In the genomic region with DNA sequence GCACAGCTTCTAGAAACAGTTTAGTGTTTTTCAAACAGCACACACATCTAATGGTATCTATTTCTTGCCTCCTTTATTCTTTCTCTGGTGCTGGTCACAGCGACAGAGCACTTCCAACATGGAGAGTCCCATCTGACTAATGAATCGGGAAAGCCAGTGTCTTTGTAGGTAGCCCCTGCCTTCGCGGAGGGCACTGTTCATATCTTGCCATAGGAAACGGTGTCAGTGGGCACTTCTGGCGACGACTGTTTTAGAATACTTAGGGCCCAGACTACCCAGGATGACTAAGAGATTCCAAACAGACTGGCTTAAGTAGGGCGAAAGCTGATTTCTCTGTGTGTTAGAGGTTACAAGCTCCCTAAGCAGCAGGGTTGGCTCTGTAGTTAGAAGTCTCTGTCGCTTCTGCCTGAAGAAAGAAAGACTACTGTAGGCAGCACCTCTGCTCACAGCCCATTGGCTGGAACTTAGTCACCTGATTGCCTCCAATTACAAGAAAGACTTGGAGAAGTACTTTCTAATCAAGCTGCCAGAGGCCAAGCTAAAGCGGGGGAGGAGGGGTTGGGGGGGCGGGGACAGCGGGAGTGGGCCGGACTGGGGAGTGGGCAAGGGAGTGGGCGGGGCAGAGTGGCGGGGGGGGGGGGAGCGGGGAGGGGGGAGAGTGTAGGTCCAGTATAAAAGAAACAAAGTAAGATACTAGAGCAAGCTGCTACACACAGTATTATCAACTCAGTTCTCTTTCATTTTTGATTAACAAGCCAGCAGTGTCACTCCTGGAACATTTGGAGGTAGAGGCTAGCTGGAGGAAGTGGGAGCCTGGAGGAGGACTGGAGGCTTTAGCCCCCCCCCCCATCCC, we compare ENCODE assay signal across 8 mouse cellular contexts. TPM values are rescaled to one million over a fixed set of nuclear protein-coding genes. Genes with fewer than 3 reads are reported as not detected.
DNase-seq lines count a peak whose midpoint lies in the region; ATAC-seq lines count a peak whose summit lies in the region.

No protein-coding gene starts in this region.

- ATAC-seq in inflammation-experienced regulatory T-cells, adult 6 months, result peak; percentile 90
- ATAC-seq in liver, embryonic 16.5 days (ENCODE audit: low read depth), result peak; percentile 85

- DNase-seq in retina, postnatal 1 day, result peak; percentile 40
- DNase-seq in retina, embryonic 14.5 days (ENCODE audit: low spot score), result no peak
- DNase-seq in c-Kit-positive CD71-positive TER-119-positive erythroid progenitor cells, embryonic 14.5 days (ENCODE audit: low spot score), result peak; percentile 69
- DNase-seq in left cerebral cortex, adult 9 months (ENCODE audit: low spot score in 2 of 2), result no peak
- DNase-seq in layer of hippocampus, postnatal 10 days (ENCODE audit: low spot score in 2 of 2), result no peak
- no peak for DNase-seq in cerebellum, postnatal 10 days

- no peaks in the 10 kb centered on the region for H3K36me3 ChIP-seq in liver, embryonic 16.5 days (ENCODE audit: control insufficient read depth, insufficient read depth)

- no peaks in the 10 kb centered on the region for H3K27me3 ChIP-seq in liver, embryonic 16.5 days (ENCODE audit: control insufficient read depth, insufficient read depth, low read depth, low read length)

- peaks cover 3% of the 10 kb centered on the region for H3K9me3 ChIP-seq in liver, embryonic 16.5 days (replicated peaks; ENCODE audit: control insufficient read depth, low read length)

- H3K4me3 ChIP-seq in liver, embryonic 16.5 days (ENCODE audit: low read depth, low read length), result peak overlapping the region; percentile 42

- no peak overlapping the region for H3K27ac ChIP-seq in liver, embryonic 16.5 days (ENCODE audit: low read length)

- H3K4me1 ChIP-seq in liver, embryonic 16.5 days (ENCODE audit: control insufficient read depth, low read depth, low read length), result peaks cover 4% of the 10 kb centered on the region; the same call in 1 of the 2 replicates

- WGBS in liver, embryonic 16.5 days (ENCODE audit: insufficient replicate concordance), result 16% methylated on average over 12 of the region's 16 CpGs

- peak overlapping the region; percentile 38; the same call in 1 of the 2 replicates for H3K9ac ChIP-seq in liver, embryonic 16.5 days (ENCODE audit: low read depth, low read length)

- peak overlapping the region; percentile 58 for H3K4me2 ChIP-seq in liver, embryonic 16.5 days (ENCODE audit: low read depth, low read length)

RNA-seq across cellular contexts. Expression of gene Vrk1, which starts 28.7 kb away (rescaled TPM):
- polyA plus RNA-seq in inflammation-experienced regulatory T-cells, adult 6 months (2017; shearing (Covaris generic)), result 100 to 1,000 TPM; 124 to 151 (median 151) TPM
- 69.1 and 74.1 TPM in 2 replicates for polyA plus RNA-seq in liver, embryonic 16.5 days (2015; fragmentation: Nextera tagmentation; extraction: Ambion mirVana)
- total RNA-seq in layer of hippocampus, postnatal 10 days (2021), result 10 to 100 TPM; 18.8 to 22.1 TPM

Comparison
In these comparisons a context has a peak if more than half of its experiments do, and no peak if none do; other contexts are left out.
1. DNase-seq: peak in retina, postnatal 1 day (single experiment) and c-Kit-positive CD71-positive TER-119-positive erythroid progenitor cells, embryonic 14.5 days (single experiment); none in retina, embryonic 14.5 days (single experiment), left cerebral cortex, adult 9 months (0 of 2), layer of hippocampus, postnatal 10 days (0 of 2) and cerebellum, postnatal 10 days (0 of 2).